Mouse (Mus musculus) embryo, embryonic 11 days (tissue): Measurements from ENCODE around the gene Pxmp4.
A peak's percentile ranks its signal among the peaks of the same experiment; 100 is the strongest.

ENCODE experiments used
- DNase-seq: peaks from one replicate; pipeline ENCODE4 v3.0.0-alpha.2; 2015

Gene Pxmp4

GRCm38 (mm10) chr2:154603638-154604153 is at the start of gene Pxmp4:
Pxmp4 (minus strand) TSS chr2:154603708.
- peak; percentile 95 for DNase-seq

- DNase-seq, result peak; percentile 22
Measured at GRCm38 (mm10) chr2:154651363-154651762, 47.9 kb upstream of the Pxmp4 start, which contains the start of gene Chmp4b. Chmp4b (plus strand) TSS chr2:154651705.

- DNase-seq, result no peak
Measured at GRCm38 (mm10) chr2:154650404-154650803, 46.9 kb upstream of the Pxmp4 start.

DNA sequence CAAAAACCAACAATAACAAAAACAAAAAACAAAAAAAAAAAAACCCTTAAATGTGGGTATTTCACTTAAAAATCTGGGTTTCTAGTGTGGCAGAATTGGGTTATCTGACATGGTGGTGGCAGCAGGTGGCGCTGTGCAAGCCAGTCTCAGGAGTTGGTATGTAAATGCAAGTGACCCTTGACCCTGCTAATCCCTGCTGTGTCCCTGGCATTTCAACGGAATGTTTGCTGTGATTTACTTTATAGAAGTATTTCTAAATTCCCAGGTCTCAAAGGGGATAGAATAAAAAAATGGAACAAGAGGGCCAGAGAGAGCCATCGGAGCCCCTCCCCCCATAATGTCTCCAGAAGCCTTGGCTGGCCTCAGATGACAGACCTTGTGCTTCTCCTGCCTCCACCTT is 44.6 kb upstream of the Pxmp4 start:
- DNase-seq, result peak; percentile 80

GRCm38 (mm10) chr2:154646634-154647033 is 43.1 kb upstream of the Pxmp4 start:
- peak; percentile 17 for DNase-seq

DNA sequence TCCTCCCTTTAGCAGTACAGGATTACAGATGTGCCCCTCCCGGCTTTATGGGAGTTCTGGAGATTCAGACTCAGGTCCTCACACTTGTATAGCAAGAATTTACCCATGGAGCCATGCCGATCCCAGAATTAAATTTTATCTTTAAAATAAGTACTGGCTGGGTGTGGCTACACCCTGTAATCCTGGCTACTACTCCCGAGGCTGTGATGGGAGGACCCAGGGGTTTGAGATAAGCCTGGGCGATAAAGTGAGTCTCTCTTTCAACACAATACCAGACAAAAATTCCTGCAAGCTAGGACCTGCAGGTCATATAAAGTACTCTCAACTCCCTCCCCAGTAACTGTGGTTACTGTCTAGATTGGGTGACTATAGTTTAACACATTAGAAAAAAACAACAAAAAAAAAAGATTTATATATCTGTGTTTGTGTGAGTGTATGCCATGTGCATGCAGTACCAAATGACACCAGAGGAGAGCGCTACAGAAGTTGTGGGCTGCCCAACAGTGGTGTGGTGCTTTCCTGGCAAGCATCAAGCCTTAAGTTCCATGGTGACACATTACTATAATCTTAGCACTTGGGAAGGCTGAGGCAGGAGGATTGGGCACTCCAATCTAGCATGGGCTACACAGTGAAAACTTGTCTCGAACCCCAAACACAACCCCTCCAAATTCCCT is 39.3 kb upstream of the Pxmp4 start:
- DNase-seq, result no peak

DNA sequence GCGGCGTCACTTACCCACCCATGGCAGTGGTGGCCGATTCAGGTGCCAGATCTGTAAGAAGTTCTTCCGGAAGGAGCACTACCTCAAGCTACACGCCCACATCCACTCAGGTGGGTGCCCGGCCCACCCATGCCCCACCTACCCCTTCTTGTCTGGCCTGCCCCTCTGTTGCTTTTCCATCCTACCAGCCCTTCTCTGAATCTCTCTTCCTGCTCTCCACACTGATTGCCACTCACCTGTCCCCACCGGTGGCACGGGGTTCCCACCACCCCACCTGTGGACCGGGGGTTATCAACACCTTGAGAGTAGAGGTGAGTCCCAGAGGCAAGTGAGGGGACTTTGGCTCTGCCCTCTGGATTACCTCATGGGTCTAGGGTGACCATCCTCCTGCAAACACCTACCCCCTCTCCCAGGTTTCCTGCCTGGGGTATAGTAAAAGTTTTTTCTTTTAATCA is 38.5 kb upstream of the Pxmp4 start:
- DNase-seq, result no peak

DNA sequence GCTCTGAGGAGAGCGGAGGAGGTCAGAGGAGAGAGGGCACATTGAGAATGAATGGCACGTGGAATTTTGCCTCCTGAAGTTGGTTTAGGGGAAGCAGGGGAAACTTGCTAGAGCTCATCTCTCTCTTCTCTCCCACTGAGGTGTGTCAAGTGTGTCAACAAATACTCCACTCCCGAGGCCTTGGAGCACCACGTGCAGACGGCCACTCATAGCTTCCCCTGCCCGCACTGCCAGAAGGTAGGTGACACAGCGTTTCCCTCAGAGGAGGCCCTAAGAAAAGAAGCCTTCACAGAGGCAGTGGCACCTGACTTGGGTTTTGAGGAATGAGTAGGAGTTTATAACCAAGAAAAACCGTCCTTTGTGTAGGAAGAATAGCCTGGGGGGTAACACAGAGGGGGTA is 37.7 kb upstream of the Pxmp4 start:
- DNase-seq, result no peak

GRCm38 (mm10) chr2:154639115-154639514 is 35.6 kb upstream of the Pxmp4 start:
- DNase-seq, result no peak

GRCm38 (mm10) chr2:154638521-154638920 is 35.0 kb upstream of the Pxmp4 start:
- no peak for DNase-seq

DNA sequence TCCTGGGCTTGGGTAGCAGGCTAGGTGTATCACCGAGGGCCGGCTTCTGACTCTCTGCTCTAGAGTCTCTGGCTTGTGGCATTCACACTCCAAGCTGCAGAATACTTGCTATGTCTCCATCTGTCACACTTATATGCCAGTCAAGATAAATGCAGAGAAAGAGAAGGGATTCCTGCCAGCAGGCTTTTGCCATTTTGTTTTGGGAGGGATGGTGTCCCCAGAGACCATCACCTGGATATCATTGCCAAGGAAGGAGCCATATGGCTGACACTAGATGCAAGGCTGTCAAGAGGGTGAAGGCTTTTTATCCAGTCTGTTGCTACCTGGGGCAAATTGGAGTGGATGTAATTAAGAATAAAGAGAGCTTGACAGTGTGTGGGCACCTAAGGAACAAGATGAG is 32.3 kb upstream of the Pxmp4 start:
- no peak for DNase-seq

- no peak for DNase-seq
Measured at GRCm38 (mm10) chr2:154633876-154634644, 30.6 kb upstream of the Pxmp4 start.

DNA sequence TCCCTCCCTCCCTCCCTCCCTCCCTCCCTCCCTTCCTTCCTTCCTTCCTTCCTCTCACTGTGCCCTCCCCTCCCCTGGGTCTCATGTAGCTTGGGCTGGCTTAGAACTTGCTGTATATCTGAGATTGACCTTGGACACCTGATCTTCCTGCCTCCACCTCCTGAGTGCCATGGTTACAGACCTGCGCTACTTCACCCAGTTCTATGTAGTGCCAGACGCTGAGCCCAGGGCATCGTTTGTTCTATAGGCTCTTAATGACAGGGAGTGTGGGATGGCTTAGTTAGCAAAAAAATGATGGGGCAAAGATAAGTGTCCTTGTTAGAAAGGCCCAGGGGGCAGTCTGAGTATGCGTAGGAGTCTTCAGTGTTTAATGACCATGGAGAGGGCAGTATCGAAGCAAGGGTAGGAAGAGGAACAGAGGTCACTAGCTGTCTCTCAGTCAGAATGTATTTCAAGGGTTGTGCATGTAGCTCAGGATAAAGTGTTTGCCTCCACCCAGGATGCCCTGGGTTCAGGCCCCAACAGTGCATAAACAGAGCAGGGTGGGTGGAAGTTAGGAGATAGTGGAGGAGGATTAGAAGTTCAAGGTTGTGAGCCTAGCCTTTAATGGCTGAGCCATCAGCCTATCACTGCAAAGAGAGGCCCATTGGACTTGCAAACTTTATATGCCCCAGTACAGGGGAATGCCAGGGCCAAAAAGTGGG is 29.7 kb upstream of the Pxmp4 start:
- DNase-seq, result no peak

DNA sequence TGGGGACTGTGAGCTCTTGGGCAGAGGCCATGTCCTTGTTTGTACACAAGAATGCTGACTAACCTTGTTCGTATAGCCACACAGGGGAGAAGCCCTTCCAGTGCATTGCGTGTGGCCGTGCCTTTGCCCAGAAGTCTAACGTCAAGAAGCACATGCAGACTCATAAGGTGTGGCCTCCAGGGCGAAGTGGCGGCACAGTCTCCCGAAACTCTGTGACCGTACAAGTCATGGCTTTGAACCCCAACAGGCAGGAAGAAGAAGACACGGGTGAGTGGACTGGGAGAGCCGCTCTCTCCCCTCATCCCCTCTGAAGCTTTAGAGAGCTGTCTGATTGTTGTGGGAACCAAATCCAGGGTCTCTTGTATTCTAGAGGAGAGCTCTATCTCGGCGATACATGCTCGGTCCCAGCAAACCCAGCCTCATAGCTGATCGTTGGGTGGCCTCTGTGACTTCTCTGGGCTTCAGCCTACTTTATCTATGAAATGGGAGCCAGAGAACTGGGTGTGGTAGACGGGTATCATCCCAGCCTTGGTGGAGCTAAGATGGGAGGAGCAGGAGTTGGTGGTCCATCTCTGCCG is 28.8 kb upstream of the Pxmp4 start:
- no peak for DNase-seq

DNA sequence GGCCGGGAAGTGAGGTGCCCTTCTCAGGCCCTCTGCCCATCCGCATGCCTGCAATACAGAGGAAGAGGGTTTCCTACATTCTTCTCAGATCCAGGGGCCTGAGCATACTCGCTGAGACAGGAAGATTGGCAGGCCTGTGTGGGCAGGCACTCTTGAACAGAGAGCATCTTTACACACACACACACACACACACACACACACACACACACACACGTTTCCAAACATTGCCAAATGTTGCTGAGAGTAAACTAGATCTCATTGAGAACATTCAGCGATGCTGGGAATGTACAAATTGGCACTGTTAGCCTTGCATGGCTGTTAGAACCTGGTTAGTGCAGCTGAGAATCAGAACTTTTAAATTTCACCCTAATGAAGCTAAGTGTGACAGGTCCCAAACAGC is 27.0 kb upstream of the Pxmp4 start:
- DNase-seq, result no peak

DNA sequence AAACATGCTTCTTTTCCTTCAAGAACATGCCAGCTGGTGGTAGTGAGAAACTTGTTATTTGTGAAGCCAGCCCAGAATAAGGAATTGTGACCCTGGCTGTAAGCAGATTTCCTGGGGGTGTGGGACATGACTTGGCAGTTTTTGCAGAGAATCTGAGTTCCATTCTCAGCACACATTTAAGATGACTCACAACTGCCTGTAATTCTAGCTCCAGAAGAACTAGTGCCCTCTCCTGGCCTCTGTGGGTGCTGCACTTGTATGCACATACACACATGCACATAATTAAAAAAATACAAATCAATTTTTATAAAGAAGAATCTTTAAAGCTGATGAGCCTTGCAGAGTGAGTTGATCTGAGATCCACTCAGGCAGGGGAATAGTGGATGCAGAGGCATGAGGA is 20.6 kb upstream of the Pxmp4 start:
- no peak for DNase-seq

DNA sequence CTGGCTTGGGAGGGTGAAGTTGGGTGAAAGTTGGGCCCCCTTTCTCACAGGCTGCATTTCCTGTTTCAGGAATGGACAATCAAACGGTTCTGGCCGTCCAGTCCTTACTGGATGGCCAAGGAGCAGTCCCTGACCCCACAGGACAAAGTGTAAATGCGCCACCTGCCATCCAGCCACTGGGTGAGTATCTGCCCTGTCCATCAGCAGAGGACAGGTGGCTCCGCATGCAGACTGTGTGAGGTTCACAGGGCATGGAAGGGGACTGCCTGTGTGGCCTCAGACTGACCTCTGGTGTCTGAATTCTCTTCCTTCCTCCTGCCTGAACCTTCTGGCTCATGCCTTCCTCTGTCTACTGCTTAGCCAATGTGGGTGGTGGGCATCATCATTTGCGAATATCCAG is 18.2 kb upstream of the Pxmp4 start:
- DNase-seq, result no peak

DNA sequence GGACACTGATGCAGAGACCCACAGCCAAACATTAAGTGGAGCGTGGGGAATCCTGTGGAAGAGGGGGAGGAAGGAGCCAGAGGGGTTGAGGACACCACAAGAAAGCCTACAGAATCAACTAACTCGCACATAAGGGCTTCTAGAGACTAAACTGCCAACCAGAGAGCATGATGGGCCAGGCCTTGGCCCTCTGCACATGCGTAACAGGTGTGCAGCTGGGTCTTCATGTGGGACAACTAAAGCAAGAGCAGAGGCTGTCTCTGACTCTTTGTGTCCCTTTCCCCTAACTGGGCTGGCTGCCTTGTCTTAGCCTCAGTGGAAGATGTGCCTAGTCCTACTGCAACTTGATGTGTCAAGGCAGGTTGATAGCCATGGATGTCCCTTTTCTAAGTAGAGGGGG is 13.6 kb upstream of the Pxmp4 start:
- no peak for DNase-seq

DNA sequence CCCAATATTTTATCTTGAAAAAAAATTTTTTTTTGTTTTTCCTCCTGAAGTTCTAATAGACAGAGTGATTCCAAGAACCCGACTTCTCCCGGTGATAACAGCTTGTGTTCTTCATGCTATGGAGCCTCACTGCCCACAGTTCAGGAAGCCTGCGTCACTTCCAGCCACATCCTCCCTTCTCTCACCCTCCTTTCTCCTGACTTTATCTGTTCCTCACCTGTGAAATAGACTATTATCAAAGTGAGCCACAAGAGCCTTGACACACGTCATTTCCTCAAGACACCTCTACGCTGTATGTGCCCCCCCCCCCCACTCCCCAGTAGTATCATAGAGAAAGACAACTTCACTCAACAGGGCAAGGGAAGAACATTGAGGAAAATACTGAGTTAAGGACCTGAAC is 12.2 kb upstream of the Pxmp4 start:
- no peak for DNase-seq

- no peak for DNase-seq
Measured at GRCm38 (mm10) chr2:154614841-154615576, 11.5 kb upstream of the Pxmp4 start.

- DNase-seq, result peak; percentile 96
Measured at GRCm38 (mm10) chr2:154613118-154614115, 9.9 kb upstream of the Pxmp4 start, which contains the start of the genes Zfp341 and 4930519P11Rik. Zfp341 (plus strand) TSS chr2:154613297. 4930519P11Rik (minus strand) TSS chr2:154613437.
